In genomic region chr4:66923616-66924276, GRCm38 (mm10) we compare ENCODE assay signal across 10 mouse cellular contexts.
DNase-seq lines count a peak whose midpoint lies in the region; ATAC-seq lines count a peak whose summit lies in the region.
"Had no signal": no experiment of that assay in that cellular context is flagged by ENCODE, and none has a peak within 500 bp of the region (broad histone marks: within the 10 kb centered on the region; RNA-seq: fewer than 3 reads in every experiment).

No protein-coding gene starts in this region.

- 45% methylated on average over 3 of the region's 3 CpGs for WGBS in intestine, embryonic 14.5 days
- WGBS in intestine, embryonic 16.5 days, result 54% methylated on average over 3 of the region's 3 CpGs
- 73% methylated on average over 3 of the region's 3 CpGs for WGBS in forebrain, embryonic 12.5 days

- no peaks in the 10 kb centered on the region for H3K4me1 ChIP-seq in intestine, embryonic 14.5 days (replicated peaks; ENCODE audit: control insufficient read depth, insufficient read depth, low read length)
- H3K4me1 ChIP-seq in intestine, embryonic 16.5 days (ENCODE audit: control insufficient read depth, insufficient read depth, low read length), result no peaks in the 10 kb centered on the region
- no peaks in the 10 kb centered on the region for H3K4me1 ChIP-seq in forebrain, embryonic 12.5 days
- H3K4me1 ChIP-seq: heart, embryonic 15.5 days had no signal

- DNase-seq in intestine, embryonic 14.5 days (ENCODE audit: low spot score), result peak; percentile 81
- DNase-seq in brain, adult 2 months (ENCODE audit: low read depth, low spot score), result peak; percentile 80
- peak; percentile 4 to 60 for DNase-seq in kidney, postnatal 36 days
- peak; percentile 33 for DNase-seq in lung, postnatal 14 days
- DNase-seq in right cerebral cortex, postnatal 14 days, result peak; percentile 78
- no peak for DNase-seq in thymus, postnatal 4 days

- no peaks in the 10 kb centered on the region for H3K36me3 ChIP-seq in intestine, embryonic 14.5 days (ENCODE audit: control insufficient read depth, insufficient read depth, low read length)
- H3K36me3 ChIP-seq in intestine, embryonic 16.5 days (ENCODE audit: control insufficient read depth, insufficient read depth, low read length), result no peaks in the 10 kb centered on the region
- no peaks in the 10 kb centered on the region for H3K36me3 ChIP-seq in forebrain, embryonic 12.5 days (replicated peaks)
- H3K36me3 ChIP-seq: G1E; heart, embryonic 15.5 days had no signal

- H3K9me3 ChIP-seq in intestine, embryonic 14.5 days (ENCODE audit: control insufficient read depth, low read length), result no peaks in the 10 kb centered on the region
- H3K9me3 ChIP-seq in intestine, embryonic 16.5 days (ENCODE audit: control insufficient read depth, low read length), result no peaks in the 10 kb centered on the region
- H3K9me3 ChIP-seq in forebrain, embryonic 12.5 days, result no peaks in the 10 kb centered on the region
- H3K9me3 ChIP-seq: heart, embryonic 15.5 days had no signal

- no peak overlapping the region for H3K4me3 ChIP-seq in intestine, embryonic 14.5 days (ENCODE audit: low read depth, low read length)
- H3K4me3 ChIP-seq in intestine, embryonic 16.5 days (ENCODE audit: low read length), result no peak overlapping the region
- H3K4me3 ChIP-seq in forebrain, embryonic 12.5 days (replicated peaks), result no peak overlapping the region
- H3K4me3 ChIP-seq: heart, embryonic 15.5 days had no signal

- no peak overlapping the region for H3K27ac ChIP-seq in intestine, embryonic 14.5 days (ENCODE audit: low read depth)
- H3K27ac ChIP-seq in intestine, embryonic 16.5 days (ENCODE audit: low read length), result no peak overlapping the region
- H3K27ac ChIP-seq in forebrain, embryonic 12.5 days, result no peak overlapping the region
- H3K27ac ChIP-seq: heart, embryonic 15.5 days had no signal

- no peak overlapping the region for H3K4me2 ChIP-seq in intestine, embryonic 14.5 days (ENCODE audit: low read length)
- H3K4me2 ChIP-seq in intestine, embryonic 16.5 days (ENCODE audit: low read depth, low read length), result no peak overlapping the region
- no peak overlapping the region for H3K4me2 ChIP-seq in forebrain, embryonic 12.5 days
- H3K4me2 ChIP-seq: heart, embryonic 15.5 days had no signal

- no peak overlapping the region for H3K9ac ChIP-seq in intestine, embryonic 14.5 days (ENCODE audit: low read length)
- no peak overlapping the region for H3K9ac ChIP-seq in intestine, embryonic 16.5 days (ENCODE audit: low read depth, low read length)
- no peak overlapping the region for H3K9ac ChIP-seq in forebrain, embryonic 12.5 days
- H3K9ac ChIP-seq: heart, embryonic 15.5 days had no signal

- no peaks in the 10 kb centered on the region for H3K27me3 ChIP-seq in intestine, embryonic 14.5 days (replicated peaks; ENCODE audit: control insufficient read depth, insufficient read depth, low read length)
- H3K27me3 ChIP-seq in intestine, embryonic 16.5 days (replicated peaks; ENCODE audit: control insufficient read depth, insufficient read depth, low read length), result no peaks in the 10 kb centered on the region
- H3K27me3 ChIP-seq in forebrain, embryonic 12.5 days, result no peaks in the 10 kb centered on the region
- H3K27me3 ChIP-seq: heart, embryonic 15.5 days had no signal

- ATAC-seq in intestine, embryonic 14.5 days (replicated peaks; ENCODE audit: low FRiP score, low TSS enrichment, low read depth), result 0 out of 2 replicates have a peak, but pooled peaks have one; percentile 32
- ATAC-seq in intestine, embryonic 16.5 days, result no peak
- ATAC-seq in forebrain, embryonic 12.5 days (ENCODE audit: low FRiP score), result peak; percentile 56; the same call in 1 of the 2 replicates
